Mouse (Mus musculus): ENCODE measurements around the gene Kcna10.

The Kcna10 gene

DNA sequence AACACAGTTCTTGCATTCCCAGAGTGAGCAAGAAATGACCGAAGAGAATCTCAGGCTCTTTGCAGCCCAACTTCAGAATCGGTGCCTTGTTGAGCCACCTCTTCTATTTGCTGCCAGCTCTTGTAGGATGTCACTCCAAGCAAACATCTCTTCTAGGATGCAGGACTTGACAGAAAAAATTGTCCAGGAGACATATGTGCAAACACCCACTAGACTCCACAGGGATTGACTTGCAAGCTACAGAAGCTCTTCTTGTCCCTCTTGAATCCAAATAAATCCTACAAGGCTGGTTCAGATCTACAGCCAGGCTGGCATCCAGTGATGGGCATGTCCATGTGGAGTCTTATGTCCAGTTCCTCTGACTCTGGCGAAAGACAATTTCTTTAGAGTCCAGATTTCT, 21.6 kb downstream of the Kcna10 start:
- no peak for DNase-seq (ENCODE audit: low spot score)

DNA sequence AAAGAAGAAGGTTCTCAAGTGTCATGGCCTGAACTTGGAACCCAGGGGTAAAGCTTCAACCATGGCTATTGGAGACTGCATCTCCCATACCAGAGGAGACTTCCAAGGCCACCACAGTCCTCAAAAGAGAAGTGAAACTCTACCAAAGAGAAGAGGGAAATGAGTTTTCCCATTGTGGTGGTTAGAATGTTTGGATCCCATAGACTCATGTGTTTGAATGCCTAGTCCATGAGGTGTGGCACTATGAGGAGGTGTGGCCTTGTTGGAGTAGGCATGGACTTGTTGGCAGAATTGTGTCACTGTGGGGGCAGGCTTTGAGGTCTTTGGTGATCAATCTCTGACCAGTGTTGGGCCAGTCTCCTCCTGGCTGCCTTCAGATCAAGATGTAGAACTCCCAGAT, 22.3 kb downstream of the Kcna10 start:
- DNase-seq (ENCODE audit: low spot score), result no peak

DNA sequence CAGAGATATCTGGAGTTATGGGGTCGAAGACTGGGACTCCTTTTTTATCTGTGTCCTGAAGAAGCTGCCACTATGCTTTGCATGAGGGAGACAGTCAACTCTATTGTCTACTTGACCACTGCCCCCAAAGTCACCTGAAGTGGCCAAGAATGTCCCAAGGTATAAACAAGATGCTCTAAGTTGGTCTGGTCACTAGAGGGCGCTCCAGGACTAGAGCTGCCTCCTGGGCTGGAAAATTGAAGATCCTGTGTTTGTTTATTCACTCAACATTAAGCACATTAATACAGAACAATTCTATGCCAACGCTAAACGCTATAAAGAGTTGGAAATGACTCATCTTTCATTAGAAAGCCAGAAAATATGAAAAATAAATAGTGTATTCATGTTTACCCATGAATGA, 23.1 kb downstream of the Kcna10 start:
- DNase-seq (ENCODE audit: low spot score), result peak; percentile 74

DNA sequence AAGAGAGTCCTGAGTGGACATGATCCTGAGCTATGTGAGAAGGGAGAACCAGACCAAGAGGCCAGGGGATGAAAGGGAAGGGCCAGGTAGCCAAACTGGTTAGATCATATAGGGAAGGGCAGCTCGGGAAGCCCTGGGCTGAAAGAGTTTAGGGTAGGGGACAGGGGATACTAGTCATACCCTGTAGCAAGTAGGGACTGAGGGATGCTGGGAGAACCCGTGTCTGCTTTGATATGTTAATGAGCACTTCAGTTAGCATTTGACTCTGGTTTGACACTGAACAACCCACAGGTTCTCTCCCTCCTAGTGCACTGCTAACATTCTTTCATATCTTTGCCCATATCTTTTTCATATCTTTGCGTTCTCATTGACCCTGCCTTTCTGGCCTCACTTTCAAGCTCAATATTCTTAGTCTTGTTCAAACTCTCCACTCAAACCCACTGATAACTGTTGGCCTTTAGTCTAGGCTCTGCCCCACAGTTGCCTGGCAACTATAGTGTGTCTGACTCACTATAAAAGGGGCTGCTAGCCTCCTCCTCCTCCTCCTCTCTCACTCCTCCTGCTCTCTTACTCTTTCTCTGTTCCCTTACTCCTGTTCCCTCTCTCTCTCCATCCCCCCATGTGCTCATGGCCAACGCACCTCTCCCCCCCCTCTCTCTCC, 23.8 kb downstream of the Kcna10 start:
- DNase-seq (ENCODE audit: low spot score), result no peak

DNA sequence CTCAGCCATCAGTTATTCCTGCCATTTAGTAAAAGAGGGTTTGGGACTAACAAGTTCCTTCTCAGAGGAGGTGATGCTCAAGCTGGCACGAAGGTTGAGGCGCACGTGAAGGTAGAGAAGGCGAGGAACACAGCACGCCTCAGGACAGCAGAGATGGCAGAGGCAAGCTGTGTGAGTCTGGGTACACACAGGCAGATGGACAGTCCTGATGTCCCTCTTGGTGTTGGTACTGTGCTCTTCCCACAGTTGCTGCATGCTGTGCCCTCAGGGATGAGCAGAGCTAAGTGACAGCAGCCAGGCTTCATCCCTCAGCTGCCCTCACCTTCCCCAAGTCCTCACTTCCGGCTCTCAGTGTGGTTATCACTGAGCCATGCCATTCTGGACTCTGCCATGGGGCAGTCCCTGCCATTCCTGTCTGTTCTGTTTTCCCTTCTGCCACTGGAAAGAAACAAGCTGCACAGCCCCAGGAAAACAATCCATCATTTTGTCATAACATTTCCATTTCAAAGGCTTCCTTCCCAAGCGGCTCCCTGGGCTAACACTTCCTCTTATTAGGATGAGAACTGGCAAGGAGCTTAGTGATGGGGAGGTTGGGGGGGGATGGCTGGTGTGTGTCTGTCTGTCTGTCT, 24.9 kb downstream of the Kcna10 start:
- DNase-seq (ENCODE audit: low spot score), result no peak

DNA sequence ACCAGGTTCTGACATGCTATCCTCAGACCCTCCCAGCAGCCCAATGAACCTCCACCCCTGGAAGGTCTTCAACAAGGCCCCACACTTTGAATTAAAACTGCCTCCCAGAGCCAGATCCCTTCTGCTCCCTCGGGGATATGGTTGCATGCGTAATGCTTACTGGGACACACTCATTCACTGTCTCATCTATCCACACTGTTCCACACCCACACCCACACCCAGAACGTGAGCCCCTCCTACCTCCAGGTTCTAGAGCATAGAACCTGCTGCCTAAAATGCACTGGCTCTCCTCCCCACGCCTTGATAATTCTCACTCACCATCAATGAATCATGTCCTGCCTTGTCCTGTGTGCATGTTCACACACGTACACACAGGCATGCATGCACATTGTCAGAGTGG, 31.8 kb downstream of the Kcna10 start:
- DNase-seq (ENCODE audit: low spot score), result no peak

DNA sequence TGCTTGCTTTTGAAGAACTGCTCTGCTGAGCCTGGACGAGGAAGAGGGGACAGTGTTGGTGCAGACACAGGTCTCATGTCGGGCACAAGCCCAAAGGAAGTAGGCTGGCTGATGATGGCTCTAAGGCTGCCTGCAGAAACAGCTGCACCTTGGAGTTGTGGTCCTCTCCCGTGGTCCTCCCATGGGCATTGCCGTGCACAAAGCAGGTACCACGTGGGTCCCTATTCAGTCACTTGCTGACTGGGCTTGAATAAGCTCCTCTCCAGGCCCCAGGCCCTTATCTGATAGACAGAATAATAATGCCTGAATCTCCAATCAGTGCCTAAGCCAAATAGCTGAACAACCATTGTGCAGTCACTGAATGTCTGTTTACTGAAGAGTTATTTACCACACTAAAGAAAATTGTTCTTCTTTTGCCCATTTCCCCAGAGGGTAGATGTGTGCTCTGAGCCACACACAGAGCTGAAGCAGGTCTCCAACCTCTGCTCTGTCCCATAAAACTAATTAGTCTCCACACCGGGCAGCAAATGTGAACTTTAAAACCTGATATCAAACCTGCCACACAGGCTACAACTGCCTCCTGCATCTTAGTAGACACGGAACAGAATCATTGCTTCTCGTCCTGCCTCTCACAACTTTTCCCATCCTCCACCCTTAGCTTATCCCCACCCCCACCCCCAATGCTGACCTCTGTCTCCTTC, 33.7 kb downstream of the Kcna10 start:
- no peak for DNase-seq (ENCODE audit: low spot score)

DNA sequence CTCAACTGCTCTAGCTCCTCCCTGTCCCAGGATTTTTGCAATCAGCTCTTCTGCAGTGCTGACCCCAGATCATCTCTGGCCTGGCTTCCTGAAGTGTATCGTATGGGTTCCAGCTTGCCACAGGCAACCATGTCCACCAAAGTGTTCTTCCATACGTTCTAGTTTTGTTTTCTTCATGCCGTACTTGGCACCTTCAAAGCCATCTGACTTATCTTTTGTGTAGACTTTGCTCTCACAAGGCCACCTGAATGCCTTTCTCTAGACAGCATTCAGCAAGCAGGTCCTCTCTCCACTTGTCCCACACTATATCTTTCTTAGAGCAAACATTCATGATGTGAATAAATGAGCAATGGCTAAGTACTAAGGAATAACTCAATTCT, 34.2 kb downstream of the Kcna10 start:
- DNase-seq (ENCODE audit: low spot score), result no peak

DNA sequence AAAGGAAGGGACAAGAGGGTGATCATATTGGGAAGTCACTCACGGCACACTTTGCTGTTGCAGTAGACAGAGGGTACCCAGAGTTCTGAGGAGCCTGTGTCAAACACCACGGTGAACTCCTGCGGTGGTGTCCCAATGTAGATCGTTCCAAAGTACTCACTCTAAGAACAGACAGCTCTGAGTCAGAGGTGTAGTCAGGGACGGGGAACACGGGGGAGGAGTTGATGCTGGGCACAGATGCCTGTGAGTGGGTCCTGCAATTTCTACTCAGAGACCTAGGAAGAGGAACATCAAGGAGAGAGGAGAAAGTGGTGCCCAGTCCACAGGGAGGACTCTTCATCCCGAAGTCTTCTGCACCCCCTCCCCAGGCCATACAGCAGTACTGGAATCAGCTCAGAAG, 35.7 kb downstream of the Kcna10 start:
- DNase-seq (ENCODE audit: low spot score), result no peak

DNA sequence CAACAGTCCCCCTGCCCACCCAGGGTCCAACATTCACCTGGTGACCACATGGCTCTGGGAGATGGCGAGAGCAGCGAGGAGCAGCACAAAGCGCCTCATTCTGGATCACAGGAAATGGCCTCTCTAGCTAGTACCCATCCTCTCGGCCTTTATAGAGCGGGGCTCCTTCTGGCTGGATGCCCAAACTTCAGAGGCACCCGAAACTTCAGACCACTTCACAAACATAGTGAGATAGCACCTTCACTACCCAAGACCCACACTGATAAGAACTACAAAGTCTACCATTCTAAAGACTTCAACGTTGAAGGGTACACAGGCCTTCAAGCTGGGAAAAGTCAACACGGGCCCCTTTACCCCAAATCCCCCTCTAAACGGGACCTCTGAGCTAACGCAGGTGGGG, 38.8 kb downstream of the Kcna10 start, which contains the start of gene Cym:
Gene Cym (minus strand): TSS at position 125 of the 400 bp plus-strand sequence.
- no peak for DNase-seq (ENCODE audit: low spot score)

DNA sequence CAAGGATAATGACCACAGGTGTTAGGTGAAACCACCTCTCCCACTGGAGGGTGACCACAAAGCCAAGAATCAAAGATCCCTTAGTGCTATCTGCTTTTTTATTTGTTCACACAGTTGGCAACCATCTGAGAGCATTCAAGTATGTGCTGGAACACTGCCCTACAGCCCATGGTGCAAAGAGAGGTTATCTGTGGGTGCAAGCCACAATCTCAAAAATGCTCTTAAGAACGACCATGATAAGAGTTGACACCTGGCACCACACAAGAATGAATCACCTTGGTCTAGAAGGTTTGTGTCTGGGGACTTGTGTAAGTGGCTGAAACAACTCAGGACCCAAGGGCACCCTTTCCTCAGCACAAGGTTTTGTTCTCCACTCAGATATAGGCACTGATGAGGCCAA, 40.4 kb downstream of the Kcna10 start:
- no peak for DNase-seq (ENCODE audit: low spot score)

DNA sequence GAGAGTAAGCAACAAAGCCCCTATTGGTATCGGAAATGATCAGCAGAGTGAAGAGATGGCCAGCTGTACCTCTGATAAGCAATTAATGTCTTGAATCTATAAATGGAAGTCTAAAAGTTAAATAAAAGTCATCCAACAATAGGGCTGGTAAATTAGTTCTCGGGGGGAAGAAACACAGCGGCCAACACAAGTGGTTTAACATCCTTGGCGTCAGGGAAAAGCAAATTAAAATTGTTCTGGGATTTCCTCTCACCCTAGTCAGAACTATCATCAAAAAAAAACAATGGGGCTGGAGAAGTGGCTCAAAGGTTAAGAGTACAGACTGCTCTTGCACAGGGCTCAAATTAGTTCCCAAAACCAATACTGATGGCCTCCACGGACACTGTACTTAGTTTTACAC, 43.0 kb downstream of the Kcna10 start:
- no peak for DNase-seq (ENCODE audit: low spot score)

DNA sequence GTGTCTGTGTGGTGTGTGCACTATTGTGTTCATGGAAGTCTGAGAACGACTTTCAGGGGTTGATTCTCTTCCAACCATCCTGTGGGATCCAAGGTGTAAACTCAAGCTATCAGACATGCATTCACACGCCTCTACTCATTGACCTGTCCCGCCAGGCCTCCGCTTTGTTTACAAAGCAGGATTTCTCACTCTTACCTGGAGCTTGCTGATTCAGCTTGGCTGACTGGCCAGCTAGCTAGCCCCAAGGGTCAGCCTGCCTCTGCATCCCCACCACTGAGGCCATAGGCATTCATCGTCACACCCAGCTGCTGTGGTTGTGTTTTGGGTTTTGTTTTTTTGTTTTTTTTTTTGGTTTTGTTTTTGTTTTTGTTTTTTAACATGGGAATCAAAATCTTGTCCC, 46.4 kb downstream of the Kcna10 start:
- DNase-seq (ENCODE audit: low spot score), result no peak

DNA sequence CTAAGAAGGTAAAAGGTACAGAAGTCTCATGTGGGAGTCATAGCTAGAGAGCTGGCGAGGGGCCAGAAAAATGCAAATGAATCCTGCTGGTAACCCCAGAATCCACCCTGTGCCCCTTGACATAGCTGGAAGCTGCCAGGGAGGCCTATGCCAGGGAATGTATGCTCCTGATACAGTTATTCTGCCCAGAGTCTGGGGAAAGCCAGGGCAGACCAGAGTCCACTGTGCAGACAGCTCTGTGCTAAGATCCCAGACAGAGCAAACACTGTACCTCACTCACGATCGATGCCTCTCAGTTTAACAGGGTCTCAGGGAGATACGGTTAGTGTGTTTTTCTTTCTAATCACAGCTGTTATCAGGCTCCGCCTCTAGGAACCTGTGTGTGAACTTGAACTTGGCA, 47.0 kb downstream of the Kcna10 start:
- DNase-seq (ENCODE audit: low spot score), result no peak

DNA sequence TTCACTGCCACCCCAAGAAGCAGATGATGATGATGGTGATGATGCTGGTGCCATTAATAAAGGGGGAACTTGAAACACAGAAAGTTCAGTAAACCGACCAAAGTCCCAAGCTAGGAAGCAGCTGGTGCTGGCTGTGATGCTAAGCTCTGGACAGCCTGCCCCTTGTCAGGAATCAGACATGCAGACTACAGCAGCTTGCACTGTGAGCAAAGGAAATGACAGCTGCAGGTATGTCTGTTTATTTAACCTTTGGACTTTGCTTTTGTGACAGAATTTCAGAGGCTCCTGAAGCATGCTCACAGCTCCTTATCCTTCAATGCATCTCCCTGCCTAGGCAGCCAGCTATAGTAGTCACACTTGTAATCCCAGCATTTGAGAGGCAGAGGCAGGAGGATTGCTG, 47.7 kb downstream of the Kcna10 start, which contains the start of gene A630076J17Rik:
Gene A630076J17Rik (plus strand): TSS at position 88 of the 400 bp plus-strand sequence.
- no peak for DNase-seq (ENCODE audit: low spot score)

DNA sequence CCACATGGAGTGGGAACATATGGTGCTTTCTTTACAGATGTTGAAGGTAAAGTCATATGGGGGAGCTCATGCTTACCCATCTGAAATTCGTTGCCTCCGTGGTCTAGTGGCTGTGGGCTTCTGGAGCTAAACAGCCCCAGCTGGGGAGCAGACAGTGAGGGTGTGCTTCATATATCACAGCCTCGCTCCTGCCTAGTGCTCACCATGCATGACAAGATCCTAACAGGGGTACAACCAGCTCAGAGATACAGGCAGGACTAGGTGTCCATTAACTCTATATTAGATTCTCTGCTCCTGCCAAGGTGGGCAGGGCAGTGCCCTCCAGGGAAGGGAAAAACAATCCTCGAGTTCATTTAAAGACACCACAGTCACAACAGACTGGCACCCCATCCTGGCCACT, 48.3 kb downstream of the Kcna10 start:
- DNase-seq (ENCODE audit: low spot score), result no peak

DNA sequence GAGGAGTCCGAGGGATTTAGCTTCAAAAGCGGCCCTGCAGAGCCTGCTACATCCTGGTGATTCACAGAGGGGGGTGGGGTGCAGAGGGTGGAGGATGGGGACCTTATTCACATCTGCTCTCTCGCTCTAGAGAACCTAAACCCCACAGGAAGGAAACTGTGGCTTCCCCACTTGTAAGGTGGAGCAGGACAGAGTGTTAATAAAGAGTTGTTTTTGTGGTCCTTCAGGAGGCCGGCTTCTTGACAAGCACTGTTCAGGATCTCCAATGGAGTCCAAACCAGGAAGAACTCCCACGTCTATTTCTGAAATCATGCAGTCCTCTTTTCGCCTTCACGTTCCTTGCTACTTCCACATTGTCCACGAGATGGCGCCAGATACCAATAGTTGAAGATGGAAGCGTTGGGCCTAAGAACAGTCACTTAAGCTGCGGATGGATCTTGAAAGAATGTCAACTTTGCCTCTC, 50.5 kb downstream of the Kcna10 start:
- peak; percentile 87 for DNase-seq (ENCODE audit: low spot score)

DNA sequence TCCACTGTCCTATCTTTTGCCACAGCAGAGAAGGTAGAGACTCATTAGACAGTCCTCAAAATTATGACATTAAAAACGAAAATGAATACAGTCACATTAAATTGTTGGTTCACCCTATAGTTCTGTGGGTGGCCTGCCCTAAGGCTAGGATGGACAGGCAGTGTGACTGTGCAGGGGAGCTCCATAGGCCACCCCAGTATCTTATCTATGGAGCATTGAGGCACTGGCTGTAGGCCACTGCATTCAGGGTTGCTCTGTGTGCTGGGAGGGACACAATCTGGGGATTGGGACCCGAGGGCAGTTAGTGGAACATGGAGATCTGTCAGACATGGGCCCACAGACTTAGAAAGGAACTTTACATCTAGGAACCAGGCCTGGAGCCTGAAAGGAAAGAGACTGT, 51.1 kb downstream of the Kcna10 start:
- no peak for DNase-seq (ENCODE audit: low spot score)

DNA sequence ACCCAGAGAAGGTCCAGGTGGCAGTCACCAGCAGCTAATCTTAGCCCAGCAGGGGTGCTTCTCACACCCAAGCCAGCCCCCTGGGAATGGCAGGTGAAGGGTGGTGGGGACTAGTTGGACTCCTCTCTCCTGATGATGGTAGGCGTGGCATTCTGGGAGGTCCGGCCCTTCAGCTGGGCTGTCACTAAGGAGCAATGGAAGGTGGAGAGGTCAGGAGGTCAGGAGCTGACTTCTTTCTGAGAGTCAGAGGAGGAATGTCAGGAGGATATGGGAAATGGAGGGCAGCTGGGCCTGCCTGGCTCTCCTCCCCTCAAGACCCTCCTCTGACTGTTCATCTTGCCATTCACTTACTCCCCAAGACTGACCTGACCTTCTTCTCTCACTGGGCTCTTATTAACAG, 55.2 kb downstream of the Kcna10 start:
- DNase-seq (ENCODE audit: low spot score), result no peak

DNA sequence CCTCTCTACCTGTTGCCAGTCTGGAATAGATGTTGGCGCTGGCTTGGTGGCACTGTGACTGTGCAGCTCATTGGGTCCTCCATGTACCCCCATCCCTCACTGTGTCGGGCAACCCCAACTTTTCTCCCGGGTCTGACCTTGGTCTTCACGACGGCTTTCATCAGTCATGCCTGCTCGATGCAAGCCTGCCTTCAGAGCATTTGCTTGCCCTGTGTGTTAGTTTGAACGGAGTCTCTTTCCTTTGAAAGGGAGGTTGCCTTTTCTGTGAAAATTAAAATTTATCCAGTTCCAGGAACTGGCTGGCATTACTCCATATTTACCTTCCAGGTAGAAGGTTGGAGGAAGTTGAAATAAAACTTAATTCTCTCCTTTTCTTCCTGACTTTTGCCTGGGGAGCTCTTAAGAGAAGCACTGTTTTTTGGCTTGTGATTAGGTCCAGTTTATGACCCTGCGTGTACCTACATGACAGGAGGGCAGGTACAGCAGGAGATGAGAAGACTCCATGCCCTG, 55.7 kb downstream of the Kcna10 start:
- DNase-seq (ENCODE audit: low spot score), result no peak

DNA sequence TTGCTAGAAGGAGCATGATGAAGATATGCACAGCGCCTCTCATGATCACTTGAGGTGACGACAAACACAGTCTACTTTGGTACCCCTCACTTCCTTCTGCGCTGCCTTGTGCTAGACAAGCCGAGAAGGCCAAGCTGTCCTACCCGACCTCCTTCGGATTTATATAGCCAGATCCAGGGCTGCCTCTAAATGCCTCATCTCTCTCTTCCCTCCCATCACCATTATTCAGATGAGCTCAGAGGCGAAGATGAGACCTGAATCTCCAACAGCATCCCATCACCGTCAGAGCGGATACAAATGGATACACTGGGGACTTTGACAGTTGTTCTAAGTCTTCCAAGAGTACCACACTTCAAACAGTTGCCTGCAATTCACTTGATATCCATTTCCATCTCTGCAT, 56.8 kb downstream of the Kcna10 start, which contains the start of gene Prok1:
Gene Prok1 (minus strand): TSS at position 101 of the 400 bp plus-strand sequence.
- no peak for DNase-seq (ENCODE audit: low spot score)

DNA sequence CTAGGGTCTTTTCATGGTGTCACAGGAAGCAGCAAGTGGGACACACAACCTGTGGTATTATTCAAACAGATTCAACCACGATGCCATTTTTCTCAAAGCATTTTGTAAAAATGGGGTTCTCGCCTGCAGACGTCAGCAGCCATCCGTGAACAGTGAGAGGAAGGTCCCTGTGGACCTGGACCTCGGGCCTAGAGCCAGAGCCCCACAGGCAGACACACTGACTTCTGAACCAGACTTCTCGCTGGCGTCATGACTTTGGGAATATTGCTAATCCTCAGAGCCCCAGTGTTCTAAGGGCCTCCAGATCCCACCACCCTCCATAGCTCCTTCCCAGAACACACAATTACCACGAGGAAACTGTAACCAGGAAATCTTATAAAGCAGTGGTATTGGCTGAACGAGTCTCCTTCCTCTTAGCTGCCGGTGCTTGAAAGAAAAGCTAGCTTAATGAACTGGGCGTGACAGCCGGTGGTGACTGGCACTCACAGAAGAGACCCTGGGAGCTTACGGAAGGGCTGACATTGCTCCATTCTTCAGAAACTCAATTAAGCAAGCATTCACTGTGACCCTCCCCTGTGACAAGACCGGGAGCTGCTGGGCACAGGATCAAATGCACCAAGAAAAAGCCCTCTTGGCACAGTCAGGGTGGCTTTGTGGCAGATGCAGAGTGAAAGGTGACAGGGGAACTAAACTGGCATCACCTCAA, 58.7 kb downstream of the Kcna10 start:
- no peak for DNase-seq (ENCODE audit: low spot score)

Data from urinary bladder, postnatal 25 days (tissue).